Mouse (Mus musculus) kidney, postnatal 25 days (tissue): ENCODE results near the gene Gse1.

ENCODE experiments used
- DNase-seq, 2 experiments: peaks; one replicate each; pipeline ENCODE4 v3.0.0; 2021; ENCODE audit warnings: mixed read lengths in 2 of 2

Gse1 gene

GRCm38 (mm10) chr8:120276051-120276890 lies 48.0 kb downstream of the Gse1 start:
- DNase-seq = peak; percentile 87 to 93

GRCm38 (mm10) chr8:120276891-120277426 lies 48.7 kb downstream of the Gse1 start:
- DNase-seq = peak; percentile 48 to 68

GRCm38 (mm10) chr8:120278009-120278408 lies 49.8 kb downstream of the Gse1 start:
- DNase-seq = no peak

- DNase-seq = peak; percentile 50 to 64
Observed at GRCm38 (mm10) chr8:120279418-120279817, 51.2 kb downstream of the Gse1 start.

GRCm38 (mm10) chr8:120281487-120281886 lies 53.2 kb downstream of the Gse1 start:
- DNase-seq = peak; percentile 78 to 83

DNA sequence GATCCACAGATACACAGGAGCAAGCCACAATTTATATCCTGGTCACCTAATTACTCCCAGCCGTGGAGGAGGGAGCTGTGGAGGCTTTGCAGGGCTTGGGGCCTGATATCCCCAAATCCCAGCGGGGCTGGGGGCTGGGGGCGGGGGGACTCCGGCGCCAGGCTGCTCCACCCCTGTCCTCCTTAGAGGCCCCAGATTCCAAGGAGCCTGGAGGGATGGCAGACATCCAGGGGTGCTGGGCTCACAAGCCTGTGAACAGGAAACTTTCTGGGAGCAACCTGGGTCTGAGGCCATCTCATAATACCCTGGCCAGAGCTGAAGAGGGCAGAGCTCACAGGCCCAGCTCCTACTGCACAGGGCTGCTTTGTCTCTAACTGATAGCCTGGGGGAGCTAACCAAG lies 54.2 kb downstream of the Gse1 start:
- DNase-seq = no peak

- DNase-seq = no peak
Observed at GRCm38 (mm10) chr8:120284265-120284664, 56.0 kb downstream of the Gse1 start.

- peak; percentile 35 to 80 for DNase-seq
Observed at GRCm38 (mm10) chr8:120285033-120285432, 56.8 kb downstream of the Gse1 start.

- no peak for DNase-seq
Observed at GRCm38 (mm10) chr8:120285878-120286277, 57.6 kb downstream of the Gse1 start.

DNA sequence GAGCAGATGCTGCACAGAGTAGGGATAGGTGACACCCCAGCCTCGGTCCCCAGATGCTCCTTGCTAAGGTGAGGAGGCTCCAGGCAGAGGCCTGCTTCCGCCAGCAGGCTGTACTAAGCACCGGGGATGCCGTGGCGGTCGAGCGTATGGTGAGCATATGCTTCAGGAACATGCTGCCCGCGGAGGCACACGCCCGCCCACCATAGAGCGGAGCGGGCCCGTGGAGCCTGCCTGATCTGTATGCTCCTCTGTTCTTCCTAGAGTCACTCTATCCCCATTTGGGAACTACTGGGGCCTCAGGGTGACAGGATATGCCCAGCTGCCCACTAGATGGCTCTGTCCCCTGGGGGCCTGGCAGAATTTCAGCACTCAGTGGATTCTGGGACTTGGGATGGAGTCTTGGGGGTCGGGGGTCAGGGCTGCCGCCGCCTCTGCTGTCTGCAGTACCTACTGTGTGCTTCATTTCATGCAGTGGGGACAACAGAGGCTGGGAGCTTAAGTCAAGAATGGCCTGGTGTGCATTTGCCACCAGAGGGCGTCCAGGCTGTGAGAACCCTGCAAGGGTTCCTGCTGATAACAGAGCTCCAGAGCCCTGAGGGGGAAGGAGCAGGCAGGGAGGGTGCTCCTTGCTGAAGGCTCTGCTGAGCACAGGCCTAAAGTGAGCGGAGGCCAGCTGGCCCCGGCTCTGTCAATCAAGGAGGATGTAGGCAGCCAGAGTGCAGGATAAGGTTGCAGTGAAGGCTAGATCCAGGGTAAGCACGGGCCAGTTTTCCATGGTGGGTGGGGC lies 60.1 kb downstream of the Gse1 start:
- DNase-seq = peak; percentile 70 to 72

- DNase-seq = no peak
Observed at GRCm38 (mm10) chr8:120289191-120289590, 60.9 kb downstream of the Gse1 start.

DNA sequence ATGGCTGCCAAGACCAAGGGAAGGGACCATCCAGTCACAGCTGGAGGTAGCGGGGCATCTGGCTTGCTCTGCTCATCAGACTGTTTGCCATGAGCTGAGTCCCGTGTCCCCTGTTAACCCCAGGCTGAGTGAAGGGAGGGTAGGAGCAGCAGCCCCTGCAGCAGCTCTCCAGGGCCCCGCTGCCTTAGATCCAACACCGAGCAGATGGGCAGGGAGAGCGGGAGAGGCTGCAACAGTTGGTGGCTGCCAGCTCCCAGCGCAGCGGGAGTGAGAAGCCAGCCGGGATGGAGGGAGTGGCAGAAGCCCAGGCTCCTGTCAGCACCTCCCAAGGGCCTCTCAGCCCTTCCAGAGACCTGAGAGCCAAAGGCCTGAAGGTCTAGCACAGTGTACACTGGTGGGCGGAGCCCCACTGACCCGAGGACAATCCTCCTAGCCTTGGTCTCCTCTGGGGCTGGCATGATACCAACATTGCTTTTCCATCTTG lies 61.5 kb downstream of the Gse1 start:
- DNase-seq = no peak

GRCm38 (mm10) chr8:120290614-120291013 lies 62.4 kb downstream of the Gse1 start:
- DNase-seq = no peak

- no peak for DNase-seq
Observed at GRCm38 (mm10) chr8:120291650-120292049, 63.4 kb downstream of the Gse1 start.

GRCm38 (mm10) chr8:120292316-120293107 lies 64.3 kb downstream of the Gse1 start:
- DNase-seq = peak in 1 of 2 experiments; percentile 81

- no peak for DNase-seq
Observed at GRCm38 (mm10) chr8:120293421-120294357, 65.4 kb downstream of the Gse1 start.

- DNase-seq = peak; percentile 42 to 54
Observed at GRCm38 (mm10) chr8:120294982-120295870, 67.0 kb downstream of the Gse1 start.

DNA sequence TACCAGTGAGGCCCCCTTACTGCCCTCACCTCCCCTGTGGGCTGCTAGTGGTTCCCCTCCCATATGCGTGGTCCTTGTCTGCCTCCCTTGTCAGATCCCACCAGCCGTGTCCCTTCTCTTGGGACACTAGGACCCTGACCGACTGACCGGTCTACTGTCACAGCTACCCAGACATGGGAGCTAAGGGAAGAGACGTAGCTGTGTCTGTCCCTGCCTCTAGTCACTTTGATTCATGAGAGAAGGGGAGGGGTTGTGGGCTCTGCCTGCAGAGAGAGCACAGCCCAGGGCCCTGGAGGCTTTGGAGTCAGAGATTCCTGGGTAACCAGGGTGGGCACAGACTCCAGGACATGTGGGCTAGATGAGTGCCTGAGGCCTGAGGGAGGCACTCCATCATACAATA lies 68.7 kb downstream of the Gse1 start:
- DNase-seq = no peak

- no peak for DNase-seq
Observed at GRCm38 (mm10) chr8:120298601-120299532, 70.6 kb downstream of the Gse1 start.
